Mouse (Mus musculus) midbrain, embryonic 12.5 days (tissue): ENCODE measurements at regions not wholly inside any gene's neighbourhood (a gene's known extent, or its start where the extent isn't known, plus 50 kb on each side); places are given as distances from the start of the nearest gene placed in this dataset.

Source experiments
- ATAC-seq: fragments of 200-750 bp; cut with Nextera tagmentation; 2 replicates; pipeline ENCODE4 v1.8.0; 2017; ENCODE audit warnings: low read depth, moderate TSS enrichment, moderate library complexity; ENCODE audit not compliant: low FRiP score
- H3K27ac ChIP-seq: fragments of 300-500 bp; sonication (generic); replicated peaks from 2 replicates; pipeline ENCODE4 v1.5.1; 2016; ENCODE audit warnings: mild to moderate bottlenecking
- H3K27me3 ChIP-seq: fragments of 300-500 bp; sonication (generic); 2 replicates; pipeline ENCODE4 v1.6.1; 2016; ENCODE audit warnings: mild to moderate bottlenecking
- H3K36me3 ChIP-seq: fragments of 300-500 bp; sonication (generic); 2 replicates; pipeline ENCODE4 v1.6.1; 2016
- H3K4me1 ChIP-seq: fragments of 300-500 bp; sonication (generic); 2 replicates; pipeline ENCODE4 v1.6.1; 2016
- H3K4me2 ChIP-seq: fragments of 300-500 bp; sonication (generic); replicated peaks from 2 replicates; pipeline ENCODE4 v1.6.1; 2016; ENCODE audit warnings: mild to moderate bottlenecking, moderate library complexity
- H3K4me3 ChIP-seq: fragments of 300-500 bp; sonication (generic); 2 replicates; pipeline ENCODE4 v1.5.1; 2016; ENCODE audit warnings: mild to moderate bottlenecking
- H3K9ac ChIP-seq: fragments of 300-500 bp; sonication (generic); replicated peaks from 2 replicates; pipeline ENCODE4 v1.6.1; 2016; ENCODE audit warnings: mild to moderate bottlenecking, moderate library complexity
- H3K9me3 ChIP-seq: fragments of 300-500 bp; sonication (generic); 2 replicates; pipeline ENCODE4 v1.6.1; 2016; ENCODE audit warnings: mild to moderate bottlenecking
- WGBS: fragments of 180-500 bp; shearing (Covaris S2); methylation state at CpG from one replicate; pipeline ENCODE4 v1.1.7; 2016; 5-methylcytosine and 5-hydroxymethylcytosine counted together

GRCm38 (mm10) chr4:12272914-12273313 is 101.1 kb upstream of the Fam92a start:
- ATAC-seq: no peak
- H3K27ac ChIP-seq: no peak overlapping the region
- H3K4me2 ChIP-seq: no peak overlapping the region
- no peaks in the 10 kb centered on the region for H3K9me3 ChIP-seq
- H3K4me1 ChIP-seq: peaks cover 10% of the 10 kb centered on the region; the same call in 1 of the 2 replicates
- no peak overlapping the region for H3K4me3 ChIP-seq
- 22% methylated on average over 6 of the region's 6 CpGs for WGBS
- H3K9ac ChIP-seq: no peak overlapping the region
- no peaks in the 10 kb centered on the region for H3K27me3 ChIP-seq
- H3K36me3 ChIP-seq: no peaks in the 10 kb centered on the region

GRCm38 (mm10) chr4:12272378-12272777 is 100.6 kb upstream of the Fam92a start:
- no peak overlapping the region for H3K4me3 ChIP-seq
- no peak overlapping the region for H3K27ac ChIP-seq
- no peaks in the 10 kb centered on the region for H3K36me3 ChIP-seq
- no peaks in the 10 kb centered on the region for H3K9me3 ChIP-seq
- 0 out of 2 replicates have a peak overlapping the region, but pooled peaks have one; percentile 11 for H3K9ac ChIP-seq
- no peak for ATAC-seq
- H3K4me1 ChIP-seq: peaks cover 10% of the 10 kb centered on the region; the same call in 1 of the 2 replicates
- H3K4me2 ChIP-seq: no peak overlapping the region
- 61% methylated on average over 6 of the region's 6 CpGs for WGBS
- H3K27me3 ChIP-seq: no peaks in the 10 kb centered on the region

- Histone ChIP-seq H3K27ac (peak overlapping the region; percentile 46; the same call in 1 of the 2 replicates), H3K4me3 (no peak overlapping the region), H3K36me3 (no peaks in the 10 kb centered on the region), H3K4me2 (no peak overlapping the region), H3K4me1 (peaks cover 6% of the 10 kb centered on the region; the same call in 1 of the 2 replicates), H3K9me3 (no peaks in the 10 kb centered on the region), H3K9ac (no peak overlapping the region), H3K27me3 (no peaks in the 10 kb centered on the region)
- ATAC-seq: peak; percentile 39
Measured at GRCm38 (mm10) chr4:12263746-12264145, 91.9 kb upstream of the Fam92a start.

- Histone ChIP-seq H3K27me3 (no peaks in the 10 kb centered on the region), H3K9me3 (no peaks in the 10 kb centered on the region), H3K9ac (no peak overlapping the region), H3K4me2 (no peak overlapping the region), H3K4me1 (peaks cover 6% of the 10 kb centered on the region; the same call in 1 of the 2 replicates), H3K4me3 (no peak overlapping the region), H3K27ac (peak overlapping the region; percentile 46; the same call in 1 of the 2 replicates), H3K36me3 (no peaks in the 10 kb centered on the region)
- WGBS: 38% methylated on average over 10 of the region's 10 CpGs
- ATAC-seq: peak; percentile 91
Measured at GRCm38 (mm10) chr4:12263197-12263596, 91.4 kb upstream of the Fam92a start.

GRCm38 (mm10) chr4:12247994-12248393 is 76.2 kb upstream of the Fam92a start:
- no peak for ATAC-seq
- Histone ChIP-seq H3K4me1 (no peaks in the 10 kb centered on the region), H3K36me3 (no peaks in the 10 kb centered on the region), H3K9me3 (no peaks in the 10 kb centered on the region), H3K9ac (no peak overlapping the region), H3K4me3 (no peak overlapping the region), H3K4me2 (no peak overlapping the region), H3K27ac (no peak overlapping the region), H3K27me3 (no peaks in the 10 kb centered on the region)

GRCm38 (mm10) chr4:12246595-12246994 is 74.8 kb upstream of the Fam92a start:
- 81% methylated on average over 4 of the region's 4 CpGs for WGBS
- Histone ChIP-seq H3K27ac (no peak overlapping the region), H3K27me3 (0 out of 2 replicates have a peak, but pooled peaks cover 3% of the 10 kb centered on the region), H3K9me3 (no peaks in the 10 kb centered on the region), H3K9ac (no peak overlapping the region), H3K36me3 (no peaks in the 10 kb centered on the region), H3K4me3 (no peak overlapping the region), H3K4me2 (no peak overlapping the region), H3K4me1 (peaks cover 2% of the 10 kb centered on the region; the same call in 1 of the 2 replicates)
- no peak for ATAC-seq

- Histone ChIP-seq H3K9ac (no peak overlapping the region), H3K4me3 (no peak overlapping the region), H3K36me3 (no peaks in the 10 kb centered on the region), H3K4me2 (peak overlapping the region; percentile 41), H3K27ac (no peak overlapping the region), H3K27me3 (peaks cover 5% of the 10 kb centered on the region; the same call in 1 of the 2 replicates), H3K4me1 (peaks cover 3% of the 10 kb centered on the region; the same call in 1 of the 2 replicates), H3K9me3 (no peaks in the 10 kb centered on the region)
- ATAC-seq: peak; percentile 86
- 3% methylated on average over 12 of the region's 12 CpGs for WGBS
Measured at GRCm38 (mm10) chr4:12240941-12241571, 69.2 kb upstream of the Fam92a start.

GRCm38 (mm10) chr4:12230731-12231130 is 58.9 kb upstream of the Fam92a start:
- Histone ChIP-seq H3K27ac (no peak overlapping the region), H3K27me3 (no peaks in the 10 kb centered on the region), H3K9ac (no peak overlapping the region), H3K9me3 (no peaks in the 10 kb centered on the region), H3K4me3 (no peak overlapping the region), H3K4me2 (no peak overlapping the region), H3K4me1 (no peaks in the 10 kb centered on the region), H3K36me3 (no peaks in the 10 kb centered on the region)
- no peak for ATAC-seq
- WGBS: 86% methylated on average over 1 of the region's 1 CpGs
